Mouse (Mus musculus): ENCODE data around the gene Heyl.
"Not testable (repeated sequence)": the region's sequence is repeated elsewhere in the genome, so short reads cannot be mapped to it uniquely, and the experiment has no call there.

The Heyl gene

GRCm38 (mm10) chr4:123284731-123285624, 51.6 kb downstream of the Heyl start:
- no peak for DNase-seq (ENCODE audit: extremely low read depth, low read depth)

DNA sequence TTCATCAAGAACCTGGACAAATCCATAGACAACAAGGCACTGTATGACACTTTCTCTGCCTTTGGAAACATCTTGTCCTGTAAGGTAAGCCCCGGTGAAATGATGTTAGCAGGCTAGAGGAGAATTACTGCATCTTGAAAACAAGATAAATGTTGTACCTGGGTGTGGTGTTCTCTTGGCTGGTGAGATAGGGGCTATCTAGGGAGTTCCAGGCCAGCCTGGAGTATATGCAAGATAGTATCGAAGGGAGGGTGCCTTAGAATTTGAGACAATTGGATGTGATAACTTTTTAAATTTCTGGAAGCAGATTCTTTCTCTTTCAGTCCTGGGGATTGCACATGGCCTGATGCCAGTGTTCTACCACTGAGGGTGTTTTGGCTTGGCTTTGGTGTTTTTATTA, 53.4 kb downstream of the Heyl start:
- DNase-seq (ENCODE audit: extremely low read depth, low read depth), result peak; percentile 35

- DNase-seq (ENCODE audit: extremely low read depth, low read depth), result no peak
These were observed 55.7 kb downstream of the Heyl start for GRCm38 (mm10) chr4:123289038-123289437.

DNA sequence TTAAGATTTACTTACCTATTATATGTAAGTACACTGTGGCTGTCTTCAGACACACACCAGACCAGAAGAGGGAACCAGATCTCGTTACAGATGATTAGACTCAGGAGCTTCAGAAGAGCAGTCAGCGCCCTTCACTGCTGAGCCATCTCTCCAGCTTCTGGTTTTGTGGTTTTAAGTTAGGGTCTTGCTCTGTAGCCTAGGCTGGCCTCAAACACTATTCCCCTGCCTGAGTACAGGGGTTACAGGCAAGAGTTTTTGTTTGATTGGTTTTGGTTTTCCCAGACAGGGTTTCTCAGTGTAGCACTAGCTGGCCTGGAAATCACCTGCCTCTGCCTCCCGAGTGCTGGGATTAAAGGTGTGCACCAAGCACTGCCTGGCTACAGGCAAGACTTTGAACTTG, 59.0 kb downstream of the Heyl start:
- no peak for DNase-seq (ENCODE audit: extremely low read depth, low read depth)

DNA sequence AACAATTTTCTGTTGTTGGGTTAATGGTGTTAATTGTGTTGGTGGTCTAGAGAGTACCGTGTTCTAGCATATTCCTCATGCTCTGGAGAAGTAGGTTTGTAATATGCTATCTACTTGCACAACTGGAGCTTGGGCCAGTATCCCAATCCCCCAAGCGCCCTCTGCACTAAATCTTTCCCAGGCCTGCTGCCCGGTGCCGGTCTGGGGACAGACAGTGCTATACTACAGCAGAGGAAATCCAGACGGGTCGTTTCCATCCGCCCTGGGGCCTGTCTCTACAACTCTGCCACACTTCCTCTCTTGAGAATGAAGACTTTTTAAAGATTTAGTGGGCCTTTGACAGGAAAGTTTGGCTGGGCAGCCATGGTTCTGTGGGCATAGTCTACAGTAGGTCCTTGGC, 59.6 kb downstream of the Heyl start:
- no peak for DNase-seq (ENCODE audit: extremely low read depth, low read depth)

- no peak for DNase-seq (ENCODE audit: extremely low read depth, low read depth)
These were observed 60.5 kb downstream of the Heyl start for GRCm38 (mm10) chr4:123293661-123294443.

DNA sequence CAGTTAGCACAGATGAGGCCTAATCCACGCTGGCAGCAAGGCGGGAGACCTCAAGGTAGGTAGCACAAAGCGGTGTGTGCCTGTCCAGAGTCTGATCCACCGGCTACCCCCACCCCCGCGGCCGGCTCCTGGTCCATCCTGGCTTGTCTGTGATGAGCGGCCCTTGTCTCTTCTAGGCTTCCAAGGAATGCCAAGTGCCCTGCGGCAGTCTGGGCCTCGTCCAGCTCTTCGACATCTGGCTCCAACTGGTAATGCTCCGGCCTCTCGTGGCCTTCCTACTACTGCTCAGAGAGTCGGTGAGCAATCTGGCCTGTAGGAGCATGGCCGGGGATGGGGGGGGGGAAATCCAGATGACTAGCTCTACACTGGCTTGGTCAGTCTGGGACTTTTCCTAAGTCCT, 61.7 kb downstream of the Heyl start:
- DNase-seq (ENCODE audit: extremely low read depth, low read depth), result not testable (repeated sequence)

GRCm38 (mm10) chr4:123295516-123296147, 62.3 kb downstream of the Heyl start:
- no peak for DNase-seq (ENCODE audit: extremely low read depth, low read depth)

DNA sequence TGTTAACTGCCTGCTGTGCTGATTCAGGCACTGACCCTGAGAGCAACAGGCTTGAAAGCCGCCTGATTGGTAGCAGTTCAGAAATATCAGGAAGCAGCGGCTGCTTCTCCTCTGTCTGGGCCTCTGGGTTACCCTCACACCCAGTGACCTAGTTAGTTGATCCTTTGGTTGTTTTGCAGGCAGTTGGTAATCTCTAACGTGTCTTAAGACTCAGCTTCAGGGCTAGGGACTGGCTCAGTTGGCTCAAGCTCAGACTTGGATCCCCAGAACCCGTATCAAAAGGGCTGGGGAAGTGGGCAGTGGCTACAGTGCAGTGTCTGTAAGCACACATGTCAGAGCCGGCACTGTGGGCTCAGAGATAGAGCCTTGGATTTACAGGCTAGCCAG, 62.8 kb downstream of the Heyl start:
- DNase-seq (ENCODE audit: extremely low read depth, low read depth), result no peak

- no peak for DNase-seq (ENCODE audit: extremely low read depth, low read depth)
These were observed 64.0 kb downstream of the Heyl start for GRCm38 (mm10) chr4:123297195-123297960.

DNA sequence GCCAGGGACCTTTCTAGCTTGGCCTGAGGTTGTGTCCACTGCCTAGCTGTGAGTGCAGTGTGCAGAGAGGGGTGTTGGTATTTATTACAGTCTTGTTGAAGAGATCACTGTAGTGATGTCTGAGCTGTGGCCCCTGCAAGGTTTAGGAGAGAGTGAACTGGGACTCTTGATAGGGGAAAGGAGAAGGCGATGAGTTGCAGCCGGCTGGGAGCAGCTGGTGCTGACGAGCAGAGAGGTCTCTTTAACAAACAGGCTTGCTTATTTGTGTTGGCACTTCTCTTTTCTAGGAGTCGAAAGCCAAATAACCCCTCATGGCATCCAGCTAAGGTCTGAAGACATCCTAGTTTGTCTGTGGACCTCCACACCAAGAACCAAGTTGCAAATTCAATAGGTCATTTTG, 64.9 kb downstream of the Heyl start:
- DNase-seq (ENCODE audit: extremely low read depth, low read depth), result no peak

- DNase-seq (ENCODE audit: extremely low read depth, low read depth), result no peak
These were observed 65.8 kb downstream of the Heyl start for GRCm38 (mm10) chr4:123298980-123299670.

Measured in MEL-GATA-1-ER (cell line).